Mouse (Mus musculus) T-helper 2 cell (primary cell): ENCODE measurements around the gene Dclk3.

Experiments
- in situ Hi-C: fragments of 300-600 bp; cut with MboI, MseI; formaldehyde crosslinking; loops from one replicate; pipeline ENCODE4 v1.15.1; 2025; ENCODE audit warnings: high pct_unique_total_duplicates

Dclk3 gene

DNA sequence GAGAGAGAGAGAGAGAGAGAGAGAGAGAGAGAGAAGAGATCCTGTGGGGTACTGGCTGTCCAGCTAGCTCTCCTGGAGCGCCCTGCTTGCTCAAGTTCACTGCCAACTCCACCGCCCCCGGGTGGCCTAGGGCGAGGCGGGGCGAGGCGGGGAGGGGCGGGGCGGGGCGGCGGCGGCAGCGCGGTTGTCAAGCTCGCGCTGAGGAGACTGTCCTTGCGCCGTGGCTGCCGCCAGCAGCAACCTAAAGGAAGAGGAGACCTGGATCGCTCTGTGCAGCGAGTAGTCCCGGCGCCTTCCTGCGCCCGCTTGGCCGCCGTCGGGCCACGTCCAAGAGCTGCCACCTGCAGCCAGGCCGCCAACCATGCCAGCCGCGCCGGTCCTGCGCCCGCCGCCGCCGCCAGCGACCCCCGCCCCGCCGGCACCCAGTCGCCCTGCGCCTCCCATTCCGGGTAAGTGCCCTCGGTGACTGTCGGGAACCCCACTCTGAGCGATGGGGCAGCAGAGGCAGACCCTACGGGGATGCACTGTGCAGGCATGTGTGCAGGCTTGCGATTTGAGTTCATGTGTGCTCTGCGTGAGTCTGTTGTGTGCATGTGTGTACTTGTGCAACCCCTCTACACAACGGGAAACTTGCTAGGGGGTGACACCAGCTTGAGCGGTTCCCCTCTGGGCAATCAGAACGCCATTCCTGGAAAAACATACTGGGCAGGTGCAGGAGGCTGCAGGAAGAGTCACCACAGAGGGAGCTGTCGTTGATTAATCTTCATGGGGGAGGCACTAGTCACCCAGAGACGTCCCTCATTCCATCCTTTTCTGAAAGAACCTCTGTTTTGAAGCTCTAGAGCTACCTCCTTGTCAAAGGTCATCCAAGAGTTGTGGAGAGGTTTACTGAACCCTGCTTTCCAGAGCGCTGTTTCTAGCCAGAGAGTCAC lies at the start of gene Dclk3:
Dclk3 (plus strand) TSS at position 178 of the 932 bp plus-strand sequence.
- in situ Hi-C loops, result no loop called here

DNA sequence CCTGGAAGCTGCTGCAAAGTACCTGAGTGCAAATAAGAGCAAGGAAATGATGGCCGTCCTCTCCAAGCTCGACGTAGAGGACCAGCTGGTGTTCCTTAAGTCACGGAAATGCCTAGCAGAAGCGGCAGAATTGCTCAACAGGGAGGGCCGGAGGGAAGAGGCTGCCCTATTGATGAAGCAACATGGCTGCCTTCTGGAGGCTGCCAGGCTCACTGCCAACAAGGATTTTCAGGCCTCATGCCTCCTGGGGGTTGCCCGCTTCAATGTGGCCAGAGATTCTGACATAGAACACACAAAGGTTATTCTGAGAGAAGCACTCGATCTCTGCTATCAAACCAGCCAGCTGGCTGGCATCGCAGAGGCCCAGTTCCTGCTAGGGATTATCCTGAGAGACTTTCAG lies 48.9 kb upstream of the Dclk3 start:
- in situ Hi-C loops, result no loop called here

GRCm38 (mm10) chr9:111391036-111391435 lies 47.8 kb upstream of the Dclk3 start:
- in situ Hi-C loops, result no loop called here

DNA sequence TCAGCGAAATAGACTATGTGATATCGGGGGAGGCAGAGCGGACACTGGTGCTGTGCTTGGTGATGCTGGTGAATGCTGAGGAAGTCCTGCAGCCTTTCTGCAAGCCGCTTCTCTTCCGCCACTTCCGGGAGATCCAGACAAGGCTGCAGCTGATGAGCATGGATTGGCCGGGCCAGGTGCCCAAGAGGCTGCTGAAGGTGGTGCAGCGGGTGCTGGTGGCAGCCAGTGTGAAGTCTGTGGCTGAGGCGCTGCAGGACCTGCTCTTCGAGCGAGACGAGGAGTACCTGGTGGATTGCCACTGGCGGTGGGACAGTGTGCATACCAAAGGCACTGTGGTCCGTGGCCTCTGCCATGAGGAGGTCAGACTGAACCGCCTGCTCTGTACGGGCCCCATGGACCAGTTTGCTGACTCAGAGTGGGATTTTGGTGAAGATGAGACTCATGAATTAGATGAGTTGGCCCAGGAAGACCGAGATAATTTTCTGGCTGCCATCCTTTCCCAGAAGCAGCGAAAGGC lies 46.9 kb upstream of the Dclk3 start:
- in situ Hi-C loops, result no loop called here

GRCm38 (mm10) chr9:111395265-111395664 lies 43.6 kb upstream of the Dclk3 start:
- in situ Hi-C loops, result no loop called here

GRCm38 (mm10) chr9:111398059-111398458 lies 40.8 kb upstream of the Dclk3 start:
- in situ Hi-C loops, result no loop called here

GRCm38 (mm10) chr9:111400089-111400488 lies 38.8 kb upstream of the Dclk3 start:
- in situ Hi-C loops, result no loop called here

GRCm38 (mm10) chr9:111403159-111403558 lies 35.7 kb upstream of the Dclk3 start:
- in situ Hi-C loops, result no loop called here

GRCm38 (mm10) chr9:111404346-111405079 lies 34.4 kb upstream of the Dclk3 start:
- in situ Hi-C loops, result no loop called here

DNA sequence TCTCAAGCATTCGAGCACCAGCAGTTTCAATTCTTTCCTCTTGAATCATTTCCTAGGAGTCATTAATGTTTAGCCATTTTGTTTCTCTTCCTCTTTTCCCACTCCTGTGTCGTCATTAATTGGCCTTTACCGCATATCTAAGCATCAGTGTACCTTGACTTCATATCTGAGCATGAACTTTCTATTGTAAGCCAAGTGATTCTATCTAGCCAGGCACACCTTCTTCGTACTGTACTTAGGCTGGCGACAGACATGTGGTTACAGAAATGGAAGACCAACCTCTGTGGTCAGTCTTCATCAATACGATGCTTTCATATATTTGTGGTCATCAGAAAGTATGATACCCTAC lies 33.8 kb upstream of the Dclk3 start:
- in situ Hi-C loops, result no loop called here

DNA sequence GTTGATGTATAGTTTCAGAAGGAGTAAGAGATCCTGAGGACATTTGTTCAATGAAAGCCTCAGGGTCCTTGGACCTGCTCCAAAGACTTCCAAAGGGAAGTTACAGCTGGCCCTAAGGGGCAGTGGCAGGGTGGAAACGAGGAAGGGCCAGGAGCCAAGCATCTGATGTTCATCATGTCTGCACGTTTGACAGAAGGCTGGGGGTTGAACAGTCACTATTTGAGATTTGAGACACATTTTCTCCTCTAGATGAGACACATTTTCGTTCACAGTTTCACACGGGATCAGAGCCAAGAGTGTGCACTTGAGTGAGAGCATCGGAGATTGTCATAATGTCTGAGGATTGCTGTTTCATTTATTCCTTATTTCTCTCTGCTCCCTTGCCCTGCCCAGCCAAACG lies 30.9 kb upstream of the Dclk3 start:
- in situ Hi-C loops, result no loop called here

- in situ Hi-C loops, result no loop called here
These were observed 30.5 kb upstream of the Dclk3 start for GRCm38 (mm10) chr9:111408427-111408826.

DNA sequence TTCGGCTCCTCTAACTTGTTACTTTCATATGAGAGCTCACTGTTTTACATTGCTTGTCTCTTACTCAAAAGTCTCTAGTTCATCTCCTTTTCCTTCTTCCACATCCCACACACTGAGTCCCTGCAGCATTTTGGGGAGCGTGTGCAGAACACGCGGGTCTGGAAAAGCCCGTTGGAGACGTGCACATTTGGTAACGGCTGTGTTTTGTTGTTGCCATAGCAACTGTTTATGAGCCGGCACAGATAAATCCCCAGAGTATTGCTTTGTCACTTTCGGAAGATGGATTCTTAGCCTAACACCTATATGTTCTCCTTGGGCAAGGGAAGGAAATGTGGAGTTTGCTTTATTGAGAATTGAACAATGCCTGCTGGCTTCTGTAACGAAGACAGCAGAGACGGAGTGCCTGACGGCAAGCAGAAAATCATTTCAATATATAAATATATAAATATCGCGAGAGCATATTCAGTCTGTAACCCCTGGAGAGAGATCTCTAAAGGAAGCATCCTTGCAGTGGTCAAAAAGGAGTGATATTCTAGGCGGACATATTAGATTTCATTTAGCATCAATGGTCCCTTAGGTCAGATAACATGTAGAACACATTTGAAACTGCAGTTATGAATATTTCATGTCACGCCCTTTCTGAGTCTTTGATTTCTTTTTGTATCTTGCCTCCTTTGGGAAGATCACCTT lies 26.3 kb upstream of the Dclk3 start:
- in situ Hi-C loops, result no loop called here

DNA sequence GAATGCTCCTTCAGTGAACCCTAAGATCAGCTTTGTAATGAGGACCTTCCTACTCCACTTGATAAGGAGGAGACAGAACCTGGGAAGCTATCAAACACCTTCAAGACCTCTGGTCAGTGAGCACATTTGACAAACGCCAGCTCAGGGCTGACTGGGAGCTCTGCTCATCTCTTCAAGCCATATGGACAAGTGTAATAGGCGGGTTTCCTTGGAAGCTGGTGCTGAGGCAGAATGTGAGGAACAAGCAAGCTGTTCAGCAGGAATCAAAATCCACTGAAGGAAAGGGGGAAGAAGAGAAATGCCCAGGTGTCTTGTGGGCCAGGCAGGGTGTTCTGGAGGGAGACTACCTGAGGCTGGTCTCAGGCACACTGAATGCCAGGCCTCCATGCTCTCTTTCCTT lies 17.0 kb upstream of the Dclk3 start:
- in situ Hi-C loops, result no loop called here

DNA sequence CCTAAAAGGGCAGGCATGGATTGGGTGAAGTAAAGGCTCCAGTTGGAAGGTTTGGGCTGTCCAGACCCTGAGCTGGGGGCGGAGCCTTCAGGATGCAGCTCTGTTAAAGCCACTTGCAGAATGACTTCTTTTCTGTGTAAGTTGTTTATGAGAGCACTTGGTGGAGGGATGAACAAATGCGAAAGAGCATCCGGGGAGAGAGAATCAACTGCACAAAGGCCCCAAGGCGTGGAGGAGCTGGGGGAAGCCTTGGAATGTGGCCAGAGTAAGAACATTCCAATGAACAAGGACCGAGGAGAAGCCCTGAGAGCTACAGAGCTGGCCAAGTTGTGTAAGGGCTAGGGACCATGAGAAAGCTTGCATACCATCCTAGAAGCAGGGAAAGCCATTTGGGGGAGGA lies 16.3 kb upstream of the Dclk3 start:
- in situ Hi-C loops, result no loop called here

DNA sequence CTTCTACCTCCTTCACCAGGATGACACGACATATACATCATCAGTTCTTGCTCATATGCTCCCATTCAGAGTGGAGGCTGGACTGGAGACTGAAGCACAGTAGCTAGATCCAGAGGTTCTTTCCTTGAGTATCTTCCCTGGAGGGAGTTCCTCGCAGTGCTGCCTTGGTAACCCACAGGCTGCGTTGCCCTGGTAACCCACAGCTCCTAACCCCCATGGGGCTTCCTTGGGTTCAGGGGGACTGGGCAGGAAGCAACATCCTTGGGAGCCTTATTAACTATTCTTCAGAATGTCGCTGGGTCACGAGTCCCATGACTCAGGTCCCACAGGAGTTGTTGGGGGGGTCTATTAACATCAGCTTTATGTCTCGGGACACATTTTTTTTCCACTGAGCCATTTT lies 13.8 kb upstream of the Dclk3 start:
- in situ Hi-C loops, result no loop called here

DNA sequence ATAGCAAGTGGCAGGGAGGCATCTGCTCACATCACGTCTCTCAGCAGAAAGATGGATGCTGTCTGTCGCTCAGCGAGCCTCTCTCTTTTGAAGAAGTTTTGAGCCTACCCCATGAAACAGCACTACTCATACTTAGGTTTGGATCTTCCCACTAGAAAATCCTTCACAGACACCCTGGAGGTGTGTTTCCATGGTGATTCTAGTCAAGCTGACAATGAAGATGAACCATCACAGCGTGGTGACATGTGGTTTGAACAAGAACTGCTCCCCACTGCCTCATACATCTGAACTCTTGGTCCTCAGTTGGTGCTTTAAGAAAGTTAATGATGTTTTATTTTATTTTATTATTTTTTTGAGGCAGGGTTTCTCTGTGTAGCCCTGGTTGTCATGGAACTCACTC lies 12.9 kb upstream of the Dclk3 start:
- in situ Hi-C loops, result no loop called here

DNA sequence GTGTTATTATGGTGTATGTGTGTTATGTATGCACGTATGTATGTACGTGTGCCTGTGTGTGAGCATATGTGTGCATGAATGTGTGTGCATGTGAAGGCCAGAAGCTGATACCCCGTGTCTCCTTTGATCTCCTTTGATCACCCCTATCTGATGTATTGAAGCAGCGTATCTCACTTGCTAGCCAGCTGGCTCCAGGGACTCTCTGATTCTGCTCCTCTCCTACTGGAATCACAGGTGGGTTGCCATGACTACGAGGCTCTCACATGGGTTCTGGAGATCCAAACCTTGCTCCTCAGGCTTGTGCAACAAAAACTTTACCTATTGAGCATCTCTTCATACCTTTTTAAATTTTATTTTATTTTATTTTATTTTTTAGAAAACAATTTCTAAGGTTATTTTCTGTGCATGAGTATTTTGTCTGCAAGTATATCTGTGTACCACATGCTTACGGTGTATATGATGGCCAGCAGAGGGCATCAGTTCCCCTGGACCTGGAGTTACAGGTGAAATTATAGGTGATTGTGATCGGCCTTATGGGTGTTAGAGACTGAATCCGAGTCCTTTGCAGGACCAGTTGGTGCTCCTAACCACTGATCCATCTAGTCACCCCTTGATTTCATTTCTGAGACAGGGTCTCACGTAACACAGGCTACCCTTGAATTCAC lies 10.9 kb upstream of the Dclk3 start:
- in situ Hi-C loops, result no loop called here

GRCm38 (mm10) chr9:111428698-111429362 lies 10.1 kb upstream of the Dclk3 start:
- in situ Hi-C loops, result no loop called here

DNA sequence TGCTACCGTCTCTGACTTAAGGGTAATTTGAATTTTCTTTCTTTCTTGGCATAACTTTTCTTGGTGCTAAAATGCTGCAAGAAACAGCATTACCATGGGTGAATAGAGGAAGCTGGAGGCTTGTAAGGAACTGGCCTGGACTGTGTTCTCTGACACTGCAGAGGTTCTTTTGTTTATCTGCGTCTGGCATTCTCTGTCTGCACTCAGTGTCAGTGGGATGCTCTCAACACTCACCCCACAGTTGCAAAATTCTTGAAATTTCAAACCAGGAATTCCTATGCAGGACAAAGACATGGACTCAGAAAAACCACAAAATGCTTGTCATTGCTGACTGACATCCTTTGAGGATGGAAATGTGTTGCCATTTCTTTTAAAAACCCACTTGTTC lies 9.5 kb upstream of the Dclk3 start:
- in situ Hi-C loops, result no loop called here

DNA sequence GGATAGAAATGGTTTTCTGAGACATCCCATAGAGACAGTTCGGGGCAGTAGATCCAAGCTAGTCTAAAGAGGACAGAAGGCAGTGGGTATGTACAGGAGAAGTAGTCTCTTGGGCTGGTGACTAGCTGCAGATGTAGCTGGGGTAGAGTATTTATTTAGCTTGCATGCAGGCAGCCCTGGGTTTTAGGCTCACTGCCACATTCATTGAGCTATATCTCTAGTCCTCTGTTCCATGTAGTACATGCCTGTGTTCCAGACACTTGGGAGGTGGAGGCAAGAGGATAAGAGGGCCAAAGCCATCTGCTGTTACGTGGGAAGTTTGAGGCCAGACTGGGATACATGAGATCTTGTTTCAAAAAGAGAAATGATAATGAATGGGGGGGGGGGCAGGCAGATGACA lies 3.5 kb upstream of the Dclk3 start:
- in situ Hi-C loops, result no loop called here
